Mouse (Mus musculus) liver, adult 2 months (tissue): Measurements from ENCODE around the gene Hspb11.

Experiments
- CTCF ChIP-seq: fragments of 200-500 bp; IDR thresholded peaks from 2 replicates; pipeline ENCODE4 v1.5.1; 2011; ENCODE audit warnings: low read depth, low read length, control low read depth
- POLR2A ChIP-seq: fragments of 200-500 bp; IDR thresholded peaks from 2 replicates; pipeline ENCODE4 v1.6.1; 2011; ENCODE audit warnings: low read length, control low read depth; ENCODE audit not compliant: insufficient read depth; ENCODE audit errors: extremely low read depth

GRCm38 (mm10) chr4:107210483-107211097 is 42.8 kb upstream of the Hspb11 start:
- TF ChIP-seq CTCF (no peak), POLR2A (no peak)
